Mouse (Mus musculus): ENCODE measurements around the gene Nt5c1b. TPM values are rescaled to one million over a fixed set of nuclear protein-coding genes. Genes with fewer than 3 reads are reported as not detected.

Nt5c1b gene
- polyA plus RNA-seq, 1 experiment, result 541 TPM

DNA sequence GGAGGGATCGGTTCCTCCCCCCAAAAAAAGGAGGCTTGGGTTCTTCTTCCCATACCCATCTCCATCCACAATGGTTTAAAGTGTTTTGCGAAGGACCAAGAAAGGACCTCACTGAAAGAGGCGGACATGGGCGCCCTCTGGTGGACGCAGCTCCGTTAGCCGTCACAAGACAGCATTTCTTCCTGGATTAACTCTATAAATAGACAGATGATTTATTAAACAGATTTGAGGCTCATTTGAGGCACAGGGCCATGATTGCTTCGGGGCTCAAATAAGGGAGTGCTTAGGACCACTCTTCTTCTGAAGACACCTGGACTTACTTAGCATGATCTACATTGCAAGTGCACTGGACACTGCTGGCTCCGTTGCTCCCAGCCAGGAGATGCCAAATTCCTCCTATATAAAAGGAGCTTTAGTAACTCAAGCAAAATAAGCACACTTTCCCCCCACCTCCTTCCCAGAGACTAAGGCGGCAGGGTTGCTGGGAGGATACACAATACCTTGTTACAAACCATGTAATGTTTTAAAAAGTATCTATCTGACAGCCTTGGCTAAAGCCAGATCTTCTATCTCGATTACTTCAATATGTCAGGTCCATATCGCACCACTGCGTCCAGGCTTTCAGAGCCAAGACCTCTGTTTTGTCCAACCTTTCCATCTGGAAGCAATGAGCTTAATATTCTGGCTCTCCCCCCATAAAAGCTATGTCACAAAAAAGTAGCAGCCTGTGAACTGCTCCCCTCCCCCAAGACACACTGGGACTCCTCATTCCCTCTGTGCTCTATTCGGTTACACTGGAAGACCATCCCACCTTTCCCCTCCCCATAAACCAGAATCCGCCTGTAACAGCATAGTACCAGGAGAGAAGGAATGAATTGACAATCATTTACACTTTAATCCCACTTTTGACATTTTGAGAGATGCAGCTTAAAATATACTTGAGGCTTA is 68.6 kb downstream of the Nt5c1b start:
- Histone ChIP-seq H3K27me3 (ENCODE audit: control insufficient read depth, insufficient read depth, low read length) (no peaks in the 10 kb centered on the region), H3K4me3 (ENCODE audit: control insufficient read depth, low read depth, low read length) (no peak overlapping the region), H3K36me3 (ENCODE audit: control insufficient read depth, insufficient read depth, low read length) (no peaks in the 10 kb centered on the region), H3K4me1 (ENCODE audit: control insufficient read depth, insufficient read depth, low read length) (no peaks in the 10 kb centered on the region; the same call in none of the 2 replicates), H3K27ac (ENCODE audit: control insufficient read depth, insufficient read depth, low read depth, low read length) (no peak overlapping the region)
- TF ChIP-seq CTCF (IDR thresholded peaks at IDR 0.05; ENCODE audit: control insufficient read depth, insufficient read depth, insufficient replicate concordance, low read depth, low read length) (peak; percentile 85; the same call in 1 of the 2 replicates), POLR2A (IDR thresholded peaks at IDR 0.05; ENCODE audit: control insufficient read depth, low read depth, low read length) (no peak)

Other genes starting within 250 kb of the Nt5c1b start
- gene Rdh14, start 20.8 kb downstream of the Nt5c1b start, polyA plus RNA-seq (2012; rRNA removed), result 10.2 and 12.0 TPM in 2 replicates